Mouse (Mus musculus): ENCODE data around the gene Spsb2.

Spsb2 gene

DNA sequence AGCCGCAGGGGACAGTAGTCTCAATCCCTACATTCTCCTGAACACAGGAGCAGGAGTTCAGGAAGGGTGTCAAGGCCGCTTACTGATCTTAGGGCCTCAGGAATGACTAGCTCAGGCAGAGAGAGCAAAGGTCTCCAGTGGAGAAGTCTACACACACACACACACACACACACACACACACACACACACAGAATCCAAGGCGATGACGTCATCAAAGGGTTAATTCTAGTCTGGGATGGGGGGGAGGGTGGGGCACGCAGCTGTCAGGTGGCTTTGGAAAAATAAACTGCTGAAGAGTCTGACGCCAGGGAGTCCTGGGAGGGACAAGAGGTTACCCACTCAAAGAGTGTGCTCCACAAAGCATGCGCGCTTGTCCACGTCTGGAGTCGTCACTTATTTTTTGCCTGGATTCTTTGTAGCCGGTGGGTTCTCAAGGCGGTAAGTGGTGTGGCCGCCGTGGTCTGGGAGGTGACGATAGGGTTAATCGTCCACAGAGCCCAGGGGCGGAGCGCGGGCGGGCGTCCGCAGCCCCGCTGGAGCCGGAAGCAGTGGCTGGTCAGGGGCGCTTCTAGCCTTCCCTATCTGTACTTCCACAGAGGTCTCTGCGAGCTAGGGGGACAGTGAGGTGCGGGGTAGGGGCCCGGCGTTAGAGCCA, at the start of gene Spsb2:
Gene Spsb2, plus strand, starts transcription at position 304 of the 655 bp plus-strand sequence.
- in situ Hi-C loops (cut with MboI, MseI) = no loop called here

DNA sequence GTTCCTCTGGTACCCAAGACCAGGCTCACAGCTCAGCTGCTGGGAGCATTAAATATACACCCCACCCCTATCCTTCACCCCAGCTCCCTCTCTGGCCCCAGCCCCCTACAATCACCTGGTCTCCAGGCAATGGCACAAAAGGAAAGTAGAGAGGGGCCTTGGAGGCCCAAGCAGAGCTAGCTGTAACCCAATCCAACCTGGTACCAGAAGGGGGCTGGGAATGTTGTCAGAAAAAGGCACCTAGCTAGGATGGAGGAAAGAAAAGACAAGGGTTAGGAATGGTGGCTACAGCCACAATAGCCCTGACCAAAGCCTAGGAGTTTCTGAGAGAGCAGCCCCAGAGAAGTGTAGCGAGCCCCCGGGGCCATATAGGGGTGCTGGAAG, 49.6 kb upstream of the Spsb2 start:
- in situ Hi-C loops (cut with MboI, MseI) = no loop called here

DNA sequence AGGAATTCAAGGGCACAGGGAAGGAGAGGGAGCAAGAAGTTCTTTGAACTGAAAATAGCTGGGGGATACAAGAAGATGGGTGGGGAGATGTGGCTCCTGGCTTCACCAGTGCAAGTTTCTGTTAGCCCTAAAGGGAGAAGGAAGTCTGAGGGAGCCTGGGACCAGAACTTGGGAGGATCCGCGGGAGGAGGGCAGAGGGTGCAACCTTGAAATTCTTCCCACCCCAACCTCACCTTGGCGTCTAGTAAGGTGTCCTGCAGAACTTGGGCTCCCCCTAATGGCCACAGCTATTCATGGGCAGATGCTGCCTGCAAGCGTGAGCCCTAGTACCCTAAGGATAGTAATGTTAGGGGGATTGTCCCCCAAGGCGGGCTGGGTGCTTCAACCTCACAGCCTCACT, 49.2 kb upstream of the Spsb2 start:
- in situ Hi-C loops (cut with MboI, MseI) = no loop called here

DNA sequence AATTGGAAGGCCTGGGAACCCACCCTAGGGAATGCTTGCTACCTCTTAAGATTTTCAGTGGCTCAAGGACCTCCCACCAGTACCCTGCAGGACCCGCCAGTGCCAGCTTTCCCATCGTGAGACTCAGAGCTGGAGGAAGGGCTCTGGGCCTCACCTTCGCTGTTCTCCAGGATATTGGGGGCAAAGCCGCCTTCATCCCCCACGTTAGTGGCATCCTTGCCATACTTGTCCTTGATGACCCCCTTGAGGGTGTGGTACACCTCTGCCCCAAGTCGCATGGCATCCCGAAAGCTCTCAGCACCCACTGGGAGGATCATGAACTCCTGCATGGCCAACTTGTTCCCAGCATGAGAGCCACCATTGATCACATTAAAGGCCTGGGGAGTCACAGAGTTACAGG, 42.5 kb upstream of the Spsb2 start:
- in situ Hi-C loops (cut with MboI, MseI) = loop anchor here (10.0 kb wide), 1 partner anchor 261 kb away; no protein-coding TSS in a partner anchor

DNA sequence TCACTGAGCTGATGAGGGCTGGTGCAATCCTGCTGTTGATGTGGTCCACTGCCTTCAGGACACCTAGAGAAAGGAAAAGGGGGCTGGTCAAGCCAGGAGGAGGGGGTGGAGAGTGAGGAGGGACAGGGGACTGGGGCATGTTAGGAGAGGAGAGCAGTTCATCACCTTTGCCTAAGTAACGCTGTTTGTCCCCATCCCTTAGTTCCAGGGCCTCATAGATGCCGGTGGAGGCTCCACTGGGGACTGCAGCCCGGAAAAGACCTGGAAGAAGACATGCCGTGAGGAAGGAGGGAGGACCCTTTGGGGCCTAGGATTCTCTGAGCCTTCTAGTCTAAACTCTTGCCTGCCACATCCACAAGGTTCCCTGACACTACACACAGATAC, 40.9 kb upstream of the Spsb2 start:
- in situ Hi-C loops (cut with MboI, MseI) = loop anchor here (10.0 kb wide), 1 partner anchor 263 kb away; no protein-coding TSS in a partner anchor

DNA sequence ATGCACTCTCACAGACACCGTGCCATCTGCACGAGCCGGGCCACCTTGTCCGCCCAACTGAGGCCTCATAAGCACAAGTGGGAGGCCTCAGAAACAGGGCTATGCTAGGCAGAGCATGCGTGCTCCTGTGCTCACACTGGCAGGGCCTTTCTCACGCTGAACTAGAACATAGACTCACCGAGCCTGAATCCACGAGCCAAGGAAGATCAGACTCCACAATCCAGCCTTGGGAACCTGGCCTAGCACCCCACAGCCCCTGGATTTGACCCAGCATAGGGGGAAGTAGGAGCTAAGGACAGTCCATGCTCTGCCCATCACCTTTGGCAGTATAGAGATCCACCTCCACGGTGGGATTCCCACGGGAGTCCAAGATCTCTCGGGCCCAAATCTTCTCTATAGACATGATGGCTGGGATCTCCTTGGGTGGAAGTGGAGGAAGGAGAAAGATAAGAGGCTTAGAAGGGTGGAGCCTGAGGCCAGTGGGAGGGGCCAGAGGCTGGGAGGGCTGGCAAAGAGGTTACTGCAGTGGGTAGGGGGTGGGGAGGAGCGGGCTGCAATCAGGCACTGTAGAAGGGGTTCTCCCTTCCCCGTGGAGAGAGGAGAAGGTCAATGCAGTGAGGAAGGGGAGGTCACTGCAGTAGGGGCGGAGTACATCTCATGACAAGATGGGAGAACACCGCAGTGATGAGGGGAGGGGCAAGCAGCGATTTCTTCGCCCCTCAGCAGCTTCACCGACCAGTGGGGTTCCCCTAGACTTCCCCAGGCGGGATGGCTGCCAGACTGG, 40.3 kb upstream of the Spsb2 start:
- in situ Hi-C loops (cut with MboI, MseI) = loop anchor here (10.0 kb wide), 1 partner anchor 263 kb away; no protein-coding TSS in a partner anchor

DNA sequence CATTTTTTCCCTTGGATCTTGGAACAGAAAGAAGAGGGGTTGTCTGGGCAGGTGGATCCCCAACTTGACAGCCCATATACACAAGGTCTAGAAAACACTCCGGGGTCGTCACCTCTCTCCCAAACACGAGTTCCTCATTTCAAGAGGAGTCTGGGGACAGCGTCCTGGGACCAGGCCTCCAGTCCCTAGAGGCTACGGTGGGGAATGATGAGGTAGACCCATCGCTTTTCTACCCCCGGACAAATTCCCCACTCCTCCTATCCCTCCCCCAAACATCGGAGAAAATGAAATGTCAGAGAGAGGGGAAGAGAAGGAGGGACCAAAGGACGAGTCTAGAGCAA, 39.8 kb upstream of the Spsb2 start:
- in situ Hi-C loops (cut with MboI, MseI) = loop anchor here (10.0 kb wide), 1 partner anchor 264 kb away; no protein-coding TSS in a partner anchor

DNA sequence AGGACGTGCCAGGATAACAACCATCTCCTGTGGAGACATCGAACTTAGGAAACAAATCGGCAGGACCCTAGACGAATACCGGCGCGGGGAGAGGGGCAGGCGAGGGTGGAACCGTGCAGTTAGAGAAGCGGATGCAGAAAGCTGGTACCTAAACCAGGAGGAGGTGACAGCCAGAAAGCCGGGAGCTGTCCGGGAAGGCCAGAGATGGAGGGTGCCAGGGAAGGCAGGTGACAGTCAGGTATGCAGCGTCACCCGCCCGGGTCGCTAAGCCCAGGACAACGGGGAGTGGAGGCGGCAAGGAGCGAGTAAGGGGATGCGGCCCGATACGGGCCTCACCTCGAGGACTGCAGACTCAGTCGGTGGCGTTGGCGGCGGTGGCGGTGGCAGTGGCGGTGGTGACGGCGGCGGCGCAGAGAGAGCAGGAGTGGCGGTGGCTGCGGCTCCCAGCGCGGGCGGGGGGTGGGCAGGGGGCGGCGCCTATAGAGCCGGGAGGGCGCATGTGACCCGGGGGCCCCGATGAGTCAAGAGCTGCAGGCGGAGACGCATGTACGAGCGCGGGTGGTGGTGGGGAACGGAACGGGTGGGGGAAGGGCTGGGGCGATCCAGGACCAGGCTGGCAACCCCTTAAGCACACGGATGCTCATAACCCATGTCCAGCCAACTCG, 39.2 kb upstream of the Spsb2 start, which contains the start of gene Eno2:
Gene Eno2, minus strand, starts transcription at position 573 of the 665 bp plus-strand sequence.
- in situ Hi-C loops (cut with MboI, MseI) = loop anchor here (10.0 kb wide), 1 partner anchor 264 kb away; no protein-coding TSS in a partner anchor

DNA sequence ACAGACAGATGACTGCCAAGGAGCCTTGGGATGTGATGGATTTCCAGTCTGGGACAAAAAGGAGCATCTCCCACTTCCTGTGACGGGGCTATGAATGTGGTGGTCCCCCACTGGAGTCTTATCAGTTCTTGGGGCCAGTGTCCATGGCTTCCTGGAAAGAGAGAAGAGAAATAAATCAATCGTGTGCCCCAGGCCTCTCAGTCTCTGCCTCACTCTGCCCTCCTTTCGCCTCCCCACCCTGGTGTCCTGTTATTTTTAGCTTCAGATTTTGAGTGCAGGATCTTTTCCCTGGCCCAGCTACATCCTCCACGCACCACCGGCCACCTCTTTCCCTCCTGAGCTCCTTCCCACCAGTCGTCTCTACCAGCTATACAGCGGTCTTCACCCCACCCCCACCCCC, 38.4 kb upstream of the Spsb2 start:
- in situ Hi-C loops (cut with MboI, MseI) = no loop called here

DNA sequence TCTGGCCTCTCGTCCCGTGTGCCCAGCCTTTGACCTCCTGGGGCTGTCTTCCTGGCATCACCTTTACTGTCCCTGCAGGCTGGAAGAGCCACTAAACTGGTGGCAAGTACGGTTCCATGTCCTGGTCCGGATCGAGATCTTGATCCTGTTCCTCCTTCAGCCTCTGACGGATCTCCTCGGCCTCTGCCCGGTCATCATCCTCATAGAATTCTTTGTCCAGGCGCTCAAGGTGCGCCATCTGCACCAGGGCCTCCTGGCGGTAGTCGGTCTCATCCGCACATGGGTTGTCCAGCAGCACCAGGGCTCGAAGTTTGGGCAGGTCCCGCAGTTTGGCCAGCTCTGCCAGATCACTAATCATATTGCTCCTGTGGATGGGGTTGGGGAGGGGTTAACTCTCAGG, 38.0 kb upstream of the Spsb2 start:
- in situ Hi-C loops (cut with MboI, MseI) = no loop called here

DNA sequence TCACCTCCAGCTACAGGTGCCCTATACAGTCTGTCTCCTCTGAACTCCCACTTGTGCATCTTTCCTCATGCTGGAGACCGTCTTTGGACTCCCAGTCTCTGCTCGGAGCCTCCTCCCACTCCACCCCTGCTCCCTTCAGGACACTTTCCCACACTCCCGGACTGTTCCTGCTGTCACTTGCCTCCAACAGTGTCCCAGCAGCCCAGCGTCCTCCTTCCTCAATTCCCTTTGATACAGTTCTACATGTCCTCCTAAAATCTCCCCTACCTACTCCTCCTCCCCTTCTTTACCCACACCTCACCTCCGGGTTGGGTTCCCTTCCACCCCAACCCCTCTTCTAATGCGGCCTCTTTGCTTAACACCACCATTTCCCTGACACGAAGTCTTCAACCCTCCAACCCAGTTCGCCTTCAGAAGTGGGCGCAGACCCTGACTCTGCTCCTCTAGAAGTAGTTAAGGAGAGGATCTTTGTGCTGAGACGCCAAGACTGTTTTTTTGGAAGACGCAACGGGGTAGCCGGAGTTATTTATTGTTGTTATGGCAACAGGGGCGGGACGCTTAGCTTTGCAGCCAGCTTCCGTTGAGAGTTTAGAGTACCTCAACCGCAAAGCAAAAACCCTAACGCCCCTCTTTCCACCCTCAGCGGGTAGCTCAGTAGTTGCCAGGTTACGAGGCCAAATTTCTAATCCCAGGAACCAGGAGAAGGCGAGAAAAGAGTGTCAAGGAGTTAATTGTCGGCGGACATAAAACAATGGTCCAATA, 29.1 kb upstream of the Spsb2 start, which contains the start of gene Lrrc23:
Gene Lrrc23, minus strand, starts transcription at position 506 of the 762 bp plus-strand sequence.
- in situ Hi-C loops (cut with MboI, MseI) = no loop called here

DNA sequence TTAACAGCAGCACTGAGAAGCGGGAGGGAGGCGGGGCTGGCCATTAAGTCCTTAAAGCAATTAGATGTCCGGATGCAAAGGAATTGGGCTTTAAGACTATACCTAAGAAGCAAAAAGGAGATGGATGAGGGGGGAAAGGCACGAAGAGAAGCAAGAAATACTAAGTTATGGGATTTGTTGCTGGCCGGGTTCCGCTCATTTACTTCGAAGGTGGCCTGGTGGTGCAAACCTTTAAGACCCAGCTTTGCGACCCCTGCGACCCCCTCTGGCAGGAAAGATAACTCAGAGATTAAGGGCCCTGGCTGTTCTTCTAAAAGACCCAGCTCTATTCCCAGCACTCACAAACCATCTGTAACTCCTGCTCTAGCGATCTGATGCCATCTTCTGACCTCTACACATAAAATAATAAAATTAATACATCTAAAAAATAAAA, 28.5 kb upstream of the Spsb2 start:
- in situ Hi-C loops (cut with MboI, MseI) = no loop called here

DNA sequence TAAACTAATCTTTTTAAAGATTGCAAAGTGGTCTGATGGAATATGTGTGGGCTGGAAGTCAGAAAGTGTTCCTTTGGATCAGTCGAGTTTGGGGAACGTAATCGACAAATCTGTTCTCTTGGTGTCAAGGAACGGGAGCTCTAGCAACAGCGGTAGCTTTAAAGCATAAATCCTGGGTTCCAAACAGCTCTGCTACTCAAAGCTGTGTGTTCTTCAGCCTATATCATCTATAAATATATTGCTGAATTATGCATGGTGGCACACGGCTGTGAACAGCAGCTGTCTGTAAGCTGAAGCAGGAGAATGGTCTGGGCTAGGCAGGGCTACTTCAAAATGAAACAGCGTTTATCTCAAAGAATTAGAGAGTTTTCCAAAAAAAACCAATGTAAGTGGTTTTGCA, 27.5 kb upstream of the Spsb2 start:
- in situ Hi-C loops (cut with MboI, MseI) = no loop called here

DNA sequence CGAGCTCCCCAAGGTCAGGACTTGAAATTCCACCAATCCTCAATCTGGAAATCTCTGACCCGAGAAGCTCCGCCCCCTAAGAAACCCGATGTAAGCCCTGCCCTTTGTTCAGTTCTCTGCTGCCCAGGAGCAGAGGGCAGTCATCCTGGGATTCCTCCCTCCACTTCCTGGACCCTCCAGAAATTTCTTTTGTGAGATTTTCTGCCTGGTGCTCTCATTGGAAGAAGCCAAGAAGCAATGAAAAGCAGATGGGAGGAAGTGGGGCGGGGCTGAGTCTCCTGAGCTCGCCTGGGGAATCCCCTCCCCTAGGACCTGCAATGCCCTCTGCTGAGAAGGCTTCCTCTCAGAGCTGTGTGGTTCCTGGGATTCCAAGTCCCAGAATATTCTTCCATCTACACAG, 26.0 kb upstream of the Spsb2 start:
- in situ Hi-C loops (cut with MboI, MseI) = no loop called here

DNA sequence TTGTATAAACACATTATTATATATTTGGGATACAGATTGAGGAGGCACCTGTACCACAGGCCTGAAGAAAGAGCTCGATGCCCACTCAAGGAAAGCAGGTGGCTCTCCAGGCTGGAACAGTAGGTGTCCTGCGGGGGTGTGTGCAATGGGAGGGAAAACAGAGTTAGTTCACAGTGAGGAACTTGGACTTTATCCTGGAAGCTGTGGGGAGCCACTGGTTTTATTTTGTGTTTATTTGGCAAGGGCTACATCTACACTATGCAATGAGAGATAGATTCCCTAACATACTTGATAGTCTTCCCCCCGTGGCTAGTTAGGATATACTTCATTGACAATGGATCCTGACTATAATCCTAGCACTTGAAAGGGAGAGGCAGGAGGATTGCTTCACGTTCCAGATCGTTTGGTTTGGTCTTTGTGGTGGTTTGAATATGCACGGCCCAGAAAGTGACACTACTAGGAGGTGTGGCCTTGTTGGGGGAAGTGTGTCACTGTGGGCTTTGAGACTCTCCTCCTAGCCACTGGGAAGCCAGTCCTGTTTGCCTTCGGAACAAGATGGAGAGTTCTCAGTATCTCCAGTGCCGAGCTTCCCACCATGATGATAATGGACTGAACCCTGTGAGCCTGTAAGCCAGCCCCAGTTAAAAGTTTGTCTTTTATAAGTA, 21.6 kb upstream of the Spsb2 start:
- in situ Hi-C loops (cut with MboI, MseI) = no loop called here

DNA sequence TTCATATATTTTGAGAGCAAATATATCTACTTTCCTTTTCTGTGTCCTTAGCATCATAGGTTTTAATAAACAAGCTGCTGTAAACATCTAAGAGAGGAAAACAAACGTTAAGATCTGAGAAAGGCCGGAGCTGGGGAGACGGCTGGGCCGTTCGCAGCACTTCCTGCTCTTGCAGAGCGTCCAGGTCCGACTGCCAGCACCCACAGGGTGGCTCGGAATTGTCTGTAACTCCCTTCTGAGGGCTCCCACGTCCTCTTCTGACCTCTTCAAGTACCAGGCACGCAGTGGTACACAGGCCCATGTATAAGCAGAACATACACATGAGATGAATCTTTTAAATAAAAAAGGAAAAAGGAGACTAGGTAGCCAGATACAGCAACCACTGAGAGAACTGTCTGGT, 20.7 kb upstream of the Spsb2 start:
- in situ Hi-C loops (cut with MboI, MseI) = no loop called here

DNA sequence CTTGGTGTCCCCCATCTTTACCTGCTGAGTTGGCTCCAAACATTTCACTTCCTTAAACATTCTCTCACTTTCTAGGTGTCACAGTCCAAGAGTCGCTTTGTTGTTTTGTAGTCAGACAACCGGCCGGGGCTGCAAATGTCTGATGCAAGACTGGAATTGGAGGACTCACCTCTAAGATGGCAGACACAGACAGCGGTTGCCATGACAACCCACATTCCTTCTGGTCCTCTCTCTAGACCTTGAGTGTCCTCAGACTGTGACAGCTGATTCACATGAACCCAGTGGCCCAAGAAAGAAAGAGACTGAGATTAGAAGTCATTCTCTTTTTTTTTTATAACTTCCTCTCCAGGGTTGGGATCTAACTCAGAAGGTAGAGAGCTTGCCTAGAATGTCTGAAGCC, 18.9 kb upstream of the Spsb2 start:
- in situ Hi-C loops (cut with MboI, MseI) = no loop called here

DNA sequence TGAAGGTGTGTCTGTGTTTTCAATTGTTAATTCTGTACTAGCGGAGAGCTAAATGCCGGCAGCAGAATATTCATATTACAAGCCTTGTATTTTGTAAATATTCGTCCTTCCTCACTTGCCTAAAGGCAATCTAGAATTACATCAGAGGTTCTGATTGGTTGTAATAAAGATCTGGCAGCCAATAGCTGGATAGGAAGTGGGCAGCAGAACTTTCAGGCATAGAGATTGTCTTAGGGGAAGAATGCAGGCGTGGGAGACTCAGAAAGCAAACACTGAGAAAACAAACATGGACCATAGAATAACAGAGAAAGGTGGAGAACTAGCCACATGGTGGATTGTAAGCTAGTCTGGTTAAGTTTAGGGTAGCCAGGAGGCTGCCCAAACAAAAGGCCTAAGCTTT, 18.3 kb upstream of the Spsb2 start:
- in situ Hi-C loops (cut with MboI, MseI) = no loop called here

DNA sequence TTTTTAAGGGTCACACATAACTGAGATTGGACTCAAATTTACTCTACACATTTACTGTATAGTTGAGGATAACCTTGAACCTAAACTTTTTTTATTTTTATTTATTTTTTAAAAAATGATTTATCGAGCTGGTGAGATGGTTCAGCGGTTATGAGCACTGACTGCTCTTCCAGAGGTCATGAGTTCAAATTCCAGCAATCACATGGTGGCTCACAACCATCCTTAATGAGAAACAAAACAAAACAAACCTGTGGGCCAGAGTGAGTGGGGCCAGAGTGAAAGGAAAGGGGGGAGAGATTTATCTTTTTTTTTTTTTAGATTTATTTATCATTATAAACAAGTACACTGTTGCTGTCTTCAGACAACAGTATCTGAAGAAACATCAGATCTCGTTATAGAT, 16.6 kb upstream of the Spsb2 start:
- in situ Hi-C loops (cut with MboI, MseI) = no loop called here

DNA sequence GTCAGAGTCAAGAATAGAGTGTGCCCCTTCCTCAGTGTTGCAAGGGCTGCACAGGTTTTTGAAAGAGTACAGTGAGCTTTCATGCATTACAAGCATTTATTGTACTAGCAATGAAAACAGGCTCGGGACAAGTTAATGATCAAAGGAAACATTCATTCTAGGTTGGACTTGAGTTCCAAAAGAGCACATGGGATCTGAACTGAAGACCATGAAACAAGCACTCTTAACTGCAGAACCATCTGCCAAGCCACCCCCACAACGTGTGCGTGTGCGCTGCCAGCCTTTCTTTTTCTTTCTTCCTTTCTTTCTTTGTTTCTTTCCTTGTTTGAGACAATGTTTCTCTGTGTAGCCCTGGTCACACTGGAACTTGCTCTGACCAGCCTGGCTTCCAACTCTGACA, 12.7 kb upstream of the Spsb2 start:
- in situ Hi-C loops (cut with MboI, MseI) = no loop called here

DNA sequence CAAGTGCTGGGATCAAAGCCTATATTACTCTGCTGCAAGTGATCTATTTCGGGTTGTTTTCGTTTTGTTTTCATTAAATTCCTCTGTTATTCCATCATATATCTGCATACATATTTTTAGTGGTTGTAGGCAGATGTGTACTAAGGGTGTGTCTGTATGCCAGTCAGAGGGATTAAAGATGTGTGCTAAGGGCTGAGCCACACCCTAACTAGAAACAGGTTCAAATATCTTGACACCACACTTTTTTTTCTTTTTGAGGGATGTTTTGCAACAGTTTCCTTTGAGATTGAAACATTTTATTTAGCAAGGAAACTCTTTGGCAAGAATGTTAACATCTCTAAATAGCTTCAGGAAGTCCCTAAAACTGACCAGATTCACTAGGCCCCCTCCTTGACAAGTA, 12.3 kb upstream of the Spsb2 start:
- in situ Hi-C loops (cut with MboI, MseI) = no loop called here
